Mouse (Mus musculus) liver, embryonic 11.5 days (tissue): ENCODE results near the gene Magee1. TPM values are rescaled to one million over a fixed set of nuclear protein-coding genes. Genes with fewer than 3 reads are reported as not detected.
"Not testable (repeated sequence)": the region's sequence is repeated elsewhere in the genome, so short reads cannot be mapped to it uniquely, and the experiment has no call there.

Experiments
- ATAC-seq: fragments of 200-750 bp; cut with Nextera tagmentation; replicated peaks from 2 replicates; pipeline ENCODE4 v1.8.0; 2017; ENCODE audit warnings: moderate number of reproducible peaks, mild to moderate bottlenecking, moderate TSS enrichment, moderate library complexity; ENCODE audit not compliant: low FRiP score
- DNase-seq: peaks from one replicate; pipeline ENCODE4 v3.0.0-alpha.2; 2017; ENCODE audit warnings: low spot score
- H3K27ac ChIP-seq: fragments of 300-500 bp; sonication (generic); 2 replicates; pipeline ENCODE4 v1.5.1; 2014; ENCODE audit warnings: mild to moderate bottlenecking, low read depth, low read length, control low read depth
- H3K27me3 ChIP-seq: fragments of 300-500 bp; sonication (generic); replicated peaks from 2 replicates; pipeline ENCODE4 v1.6.1; 2014; ENCODE audit warnings: low read length, mixed read lengths; ENCODE audit not compliant: control insufficient read depth, insufficient read depth
- H3K36me3 ChIP-seq: fragments of 300-500 bp; sonication (generic); 2 replicates; pipeline ENCODE4 v1.6.1; 2014; ENCODE audit warnings: mild to moderate bottlenecking, low read length, moderate library complexity, mixed read lengths; ENCODE audit not compliant: control insufficient read depth, insufficient read depth
- H3K4me1 ChIP-seq: fragments of 300-500 bp; sonication (generic); replicated peaks from 2 replicates; pipeline ENCODE4 v1.6.1; 2014; ENCODE audit warnings: low read length, mixed read lengths; ENCODE audit not compliant: control insufficient read depth, insufficient read depth
- H3K4me2 ChIP-seq: fragments of 300-500 bp; sonication (generic); 2 replicates; pipeline ENCODE4 v1.6.1; 2014; ENCODE audit warnings: mild to moderate bottlenecking, control low read depth, moderate library complexity
- H3K4me3 ChIP-seq: fragments of 300-500 bp; sonication (generic); 2 replicates; pipeline ENCODE4 v1.5.1; 2014; ENCODE audit warnings: low read depth, low read length, control low read depth
- H3K9ac ChIP-seq: fragments of 300-500 bp; sonication (generic); 2 replicates; pipeline ENCODE4 v1.6.1; 2014; ENCODE audit warnings: low read depth, low read length, control low read depth
- H3K9me3 ChIP-seq: fragments of 300-500 bp; sonication (generic); 2 replicates; pipeline ENCODE4 v1.6.1; 2016; ENCODE audit warnings: low read length, inconsistent platforms, mixed read lengths; ENCODE audit not compliant: control insufficient read depth
- WGBS: fragments of 180-500 bp; shearing (Covaris S2); extraction: QIAGEN DNeasy Blood & Tissue Kit; methylation state at CpG from one replicate; pipeline ENCODE4 v1.1.7; 2014; 5-methylcytosine and 5-hydroxymethylcytosine counted together
- polyA plus RNA-seq: library from polyadenylated mRNA; unstranded; fragments of >200 nt; fragmentation: Nextera tagmentation; extraction: Ambion mirVana; gene quantifications from 2 replicates; pipeline ENCODE4 v1.2.1, GENCODE M21; 2014

Gene Magee1
- 5.5 and 6.3 TPM in 2 replicates for polyA plus RNA-seq

- Histone ChIP-seq H3K4me1 (no peaks in the 10 kb centered on the region), H3K4me3 (peak within 1 kb of the TSS; percentile 56), H3K4me2 (peak within 1 kb of the TSS; percentile 88), H3K27ac (no peak within 1 kb of the TSS), H3K9me3 (no peaks in the 10 kb centered on the region), H3K27me3 (peaks cover 31% of the 10 kb centered on the region), H3K36me3 (no peaks in the 10 kb centered on the region), H3K9ac (peak within 1 kb of the TSS; percentile 53; the same call in 1 of the 2 replicates)
- DNase-seq (peak; percentile 59), ATAC-seq (peak; percentile 73)
- 11% methylated on average over 62 of the region's 65 CpGs for WGBS
These were observed at the start of gene Magee1 for GRCm38 (mm10) chrX:105120275-105121226. TSS of gene Magee1 (plus strand) at chrX:105120378.

DNA sequence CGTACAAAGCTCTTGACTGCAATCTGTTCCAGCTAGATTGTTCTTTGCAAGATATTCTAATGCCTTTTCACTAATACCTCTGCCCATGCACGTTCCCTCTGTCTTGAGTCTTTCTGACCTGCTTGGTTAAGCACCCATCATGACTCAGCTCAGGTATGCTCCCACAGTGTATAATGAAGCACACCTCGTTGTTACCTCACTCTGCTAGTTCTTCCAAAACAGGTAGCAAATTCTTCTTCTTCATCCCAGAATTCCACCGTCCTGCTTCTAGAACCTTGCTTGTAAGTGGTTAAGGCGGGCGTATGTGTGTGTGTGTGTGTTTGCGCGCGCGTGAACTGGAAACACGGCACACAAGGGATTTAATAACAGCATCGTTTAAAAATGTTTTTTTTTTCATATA, 41.0 kb upstream of the Magee1 start:
- no peak overlapping the region for H3K27ac ChIP-seq
- ATAC-seq (peak; percentile 48), DNase-seq (no peak)

DNA sequence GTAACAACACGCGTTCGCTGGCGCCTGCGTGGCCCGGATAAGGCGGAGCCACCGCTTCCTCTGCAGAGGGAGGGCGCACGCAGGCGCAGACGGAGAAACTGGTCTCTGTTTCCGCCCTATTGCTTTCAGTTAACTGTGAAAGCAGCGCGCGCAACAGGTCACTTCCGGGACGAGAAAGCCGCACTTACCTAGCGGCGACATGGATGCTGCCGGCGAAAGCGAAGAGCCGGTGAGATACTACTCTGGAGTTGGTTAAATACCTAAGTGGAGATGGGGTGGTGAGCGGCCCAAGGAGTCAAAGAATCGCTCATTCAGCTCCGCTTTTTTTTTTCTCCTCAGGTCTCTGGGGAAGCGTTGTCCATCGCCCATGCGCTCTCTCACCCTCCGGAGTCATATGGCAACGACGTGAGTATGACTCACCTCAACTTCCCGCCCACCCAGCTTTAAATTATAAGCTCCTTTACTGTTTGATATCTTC, 40.5 kb upstream of the Magee1 start, which contains the start of gene Pbdc1:
Gene Pbdc1, plus strand, starts transcription at position 142 of the 478 bp plus-strand sequence.
- H3K4me1 ChIP-seq: no peaks in the 10 kb centered on the region; the same call in 1 of the 2 replicates
- peak within 1 kb of the TSS; percentile 64 for H3K4me2 ChIP-seq
- H3K9me3 ChIP-seq: no peaks in the 10 kb centered on the region
- 2% methylated on average over 35 of the region's 35 CpGs for WGBS
- DNase-seq: peak; percentile 81
- ATAC-seq: peak; percentile 97
- no peaks in the 10 kb centered on the region for H3K27me3 ChIP-seq
- peak within 1 kb of the TSS; percentile 63 for H3K4me3 ChIP-seq
- H3K9ac ChIP-seq: peak within 1 kb of the TSS; percentile 68
- no peaks in the 10 kb centered on the region for H3K36me3 ChIP-seq
- no peak within 1 kb of the TSS; the same call in 1 of the 2 replicates for H3K27ac ChIP-seq

More for the DNA sequence above, 41.0 kb upstream of the Magee1 start:
- WGBS: 6% methylated on average over 12 of the region's 12 CpGs
- H3K4me3 ChIP-seq: peak overlapping the region; percentile 63
- H3K4me1 ChIP-seq: no peaks in the 10 kb centered on the region; the same call in 1 of the 2 replicates
- H3K27me3 ChIP-seq: no peaks in the 10 kb centered on the region
- H3K9me3 ChIP-seq: no peaks in the 10 kb centered on the region
- H3K9ac ChIP-seq: 0 out of 2 replicates have a peak overlapping the region, but pooled peaks have one; percentile 4
- H3K36me3 ChIP-seq: no peaks in the 10 kb centered on the region
- H3K4me2 ChIP-seq: peak overlapping the region; percentile 62

GRCm38 (mm10) chrX:105080096-105080495, 40.1 kb upstream of the Magee1 start:
- DNase-seq (no peak), ATAC-seq (peak; percentile 34)
- no peaks in the 10 kb centered on the region for H3K27me3 ChIP-seq
- peak overlapping the region; percentile 68 for H3K9ac ChIP-seq
- H3K4me3 ChIP-seq: peak overlapping the region; percentile 63
- H3K4me2 ChIP-seq: peak overlapping the region; percentile 64
- no peaks in the 10 kb centered on the region; the same call in 1 of the 2 replicates for H3K4me1 ChIP-seq
- no peaks in the 10 kb centered on the region for H3K9me3 ChIP-seq
- WGBS: 8% methylated on average over 8 of the region's 8 CpGs
- H3K36me3 ChIP-seq: no peaks in the 10 kb centered on the region
- no peak overlapping the region; the same call in 1 of the 2 replicates for H3K27ac ChIP-seq

GRCm38 (mm10) chrX:105083013-105083412, 37.2 kb upstream of the Magee1 start:
- H3K4me3 ChIP-seq, H3K4me1 ChIP-seq, H3K4me2 ChIP-seq, DNase-seq, H3K27me3 ChIP-seq, H3K9ac ChIP-seq, ATAC-seq, H3K27ac ChIP-seq, H3K9me3 ChIP-seq, H3K36me3 ChIP-seq: not testable (repeated sequence)
- 73% methylated on average over 7 of the region's 7 CpGs for whole genome bisulfite sequencing

GRCm38 (mm10) chrX:105104175-105104574, 16.0 kb upstream of the Magee1 start:
- Histone ChIP-seq H3K9me3 (no peaks in the 10 kb centered on the region), H3K4me2 (no peak overlapping the region), H3K36me3 (no peaks in the 10 kb centered on the region), H3K9ac (no peak overlapping the region), H3K4me1 (no peaks in the 10 kb centered on the region), H3K27ac (no peak overlapping the region), H3K4me3 (no peak overlapping the region), H3K27me3 (no peaks in the 10 kb centered on the region)
- DNase-seq (no peak), ATAC-seq (no peak)
- 42% methylated on average over 5 of the region's 5 CpGs for WGBS

DNA sequence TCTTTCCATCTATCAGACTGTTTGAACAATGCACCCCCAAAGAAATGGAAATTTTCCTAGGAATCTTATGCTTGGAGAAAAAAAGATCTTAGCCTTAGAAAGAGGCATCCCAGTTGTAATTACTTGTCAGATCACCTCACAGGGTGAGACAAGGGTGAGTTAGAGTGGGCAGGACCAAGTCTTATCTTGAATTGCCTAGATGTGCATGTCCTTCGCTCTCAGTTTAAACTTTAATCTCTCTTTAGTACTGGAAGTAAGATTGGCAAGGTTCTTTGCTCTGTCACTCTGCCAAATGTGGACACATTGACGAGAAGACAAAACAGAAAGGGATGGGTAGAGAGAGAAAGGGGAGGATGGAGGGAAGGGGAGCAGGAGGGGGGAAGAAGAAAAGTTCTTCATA, 5.2 kb upstream of the Magee1 start:
- Histone ChIP-seq H3K27me3 (peaks cover 10% of the 10 kb centered on the region), H3K4me3 (no peak overlapping the region), H3K4me1 (no peaks in the 10 kb centered on the region), H3K27ac (no peak overlapping the region), H3K9ac (no peak overlapping the region), H3K4me2 (no peak overlapping the region), H3K9me3 (no peaks in the 10 kb centered on the region), H3K36me3 (no peaks in the 10 kb centered on the region)
- 56% methylated on average over 2 of the region's 2 CpGs for WGBS
- DNase-seq: no peak
- ATAC-seq: no peak

- Histone ChIP-seq H3K9me3 (no peaks in the 10 kb centered on the region), H3K27me3 (peaks cover 31% of the 10 kb centered on the region), H3K4me2 (peak overlapping the region; percentile 88), H3K9ac (no peak overlapping the region), H3K36me3 (no peaks in the 10 kb centered on the region), H3K4me1 (no peaks in the 10 kb centered on the region), H3K4me3 (peak overlapping the region; percentile 56), H3K27ac (no peak overlapping the region)
- WGBS: 17% methylated on average over 37 of the region's 38 CpGs
- ATAC-seq (peak; percentile 75), DNase-seq (peak; percentile 51)
These were observed 1.2 kb downstream of the Magee1 start for GRCm38 (mm10) chrX:105121227-105121865.
